In genomic region chr19:3365089-3365488, GRCm38 (mm10) we compare ENCODE assay signal across 1 mouse cellular context.
TF ChIP-seq lines count a peak whose summit lies in the region.

No protein-coding gene starts in this region.

TF ChIP-seq in MEL, 35 proteins besides CTCF, POLR2A, EP300 and RAD21:
- TF ChIP-seq SMC3 (IDR thresholded peaks at IDR 0.05; ENCODE audit: low read depth, low read length) (peak; percentile 24), POLR2AphosphoS2 (IDR thresholded peaks at IDR 0.05; ENCODE audit: low read length) (no peak), HCFC1 (IDR thresholded peaks at IDR 0.05; ENCODE audit: low read depth, low read length) (no peak)
